Mouse (Mus musculus) heart, postnatal 36 days (tissue): ENCODE results near the gene Fem1a. TPM values are rescaled to one million over a fixed set of nuclear protein-coding genes. Genes with fewer than 3 reads are reported as not detected.
A peak's percentile ranks its signal among the peaks of the same experiment; 100 is the strongest.

Experiments used
- DNase-seq, 2 experiments: peaks; one replicate each; pipeline ENCODE4 v3.0.0; 2021 to 2022
- intact Hi-C: fragments of 180-260 bp; cut with DNase I; formaldehyde crosslinking; loops from one replicate; pipeline ENCODE4 v1.15.1; 2025
- microRNA-seq, 2 experiments: library from miRNA; unstranded; fragments of <30 nt; microRNA quantifications; one replicate each; pipeline ENCODE4 v1.2.0; 2021; ENCODE audit warnings: borderline number of aligned reads in 2 of 2
- total RNA-seq, 2 experiments: library from RNA; stranded (reverse); gene quantifications; 2 replicates each; pipeline ENCODE4 v1.2.3; 2021

The Fem1a gene
- total RNA-seq, 2 experiments from 2014 or later: 106 to 111 TPM

- DNase-seq: no peak
- intact Hi-C loops: no loop called here
These were observed 37.6 kb downstream of the Fem1a start for GRCm38 (mm10) chr17:56294241-56294640.

- DNase-seq: no peak
- intact Hi-C loops: no loop called here
These were observed 39.6 kb downstream of the Fem1a start for GRCm38 (mm10) chr17:56296201-56296600.

DNA sequence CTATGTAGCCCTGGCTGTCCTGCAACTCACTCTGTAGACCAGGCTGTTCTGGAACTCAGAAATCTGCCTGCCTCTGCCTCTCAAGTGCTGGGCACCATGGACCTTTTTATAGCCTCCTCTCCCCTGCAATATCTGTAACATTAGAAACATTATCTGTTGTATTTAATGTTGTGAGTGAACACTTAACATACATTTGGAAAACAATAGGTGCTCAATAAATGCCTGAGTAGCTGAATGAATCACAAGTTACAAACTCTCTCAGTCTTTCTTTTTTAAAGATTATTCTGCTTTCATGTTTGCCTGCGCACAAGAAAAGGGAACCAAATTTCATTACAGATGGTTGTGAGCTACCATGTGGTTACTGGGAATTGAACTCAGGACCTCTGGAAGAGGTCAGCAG lies 41.6 kb downstream of the Fem1a start:
- no peak for DNase-seq
- intact Hi-C loops: no loop called here

- no peak for DNase-seq
- intact Hi-C loops: no loop called here
These were observed 43.6 kb downstream of the Fem1a start, which contains the start of gene Arrdc5 for GRCm38 (mm10) chr17:56300186-56300585. TSS of gene Arrdc5 (minus strand) at chr17:56300286.

DNA sequence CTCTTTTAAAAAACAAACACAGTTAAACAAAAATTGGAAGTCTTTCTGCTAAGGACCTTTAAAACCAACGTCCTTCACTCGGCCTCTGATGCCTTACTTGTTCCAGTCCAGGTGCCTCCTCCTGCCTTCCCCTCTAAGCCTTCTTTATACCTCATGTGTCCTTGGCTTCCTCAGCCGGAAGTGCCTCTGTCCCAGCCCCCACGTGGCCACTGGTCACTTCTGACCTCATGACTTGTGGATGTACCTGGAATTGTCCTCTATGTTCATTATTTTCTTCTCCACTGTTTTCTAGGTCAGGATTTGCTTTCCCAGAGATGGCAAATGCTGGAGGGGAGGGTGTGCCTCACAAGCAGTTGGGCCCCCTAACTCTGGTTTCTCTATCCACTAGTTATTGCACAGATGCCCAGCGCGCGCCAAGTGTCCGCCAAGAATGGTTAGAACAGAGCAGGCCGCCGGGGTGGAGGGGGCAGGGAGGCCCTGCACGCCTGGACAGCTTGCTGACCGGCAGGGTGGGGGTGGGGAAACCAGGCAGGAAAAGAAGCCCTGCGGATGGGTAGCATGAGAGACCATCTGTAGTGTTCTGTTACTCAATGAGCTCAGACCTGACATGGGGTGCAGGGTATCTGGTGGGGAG lies 45.9 kb downstream of the Fem1a start:
- intact Hi-C loops: no loop called here
- peak in 1 of 2 experiments; percentile 26 for DNase-seq

DNA sequence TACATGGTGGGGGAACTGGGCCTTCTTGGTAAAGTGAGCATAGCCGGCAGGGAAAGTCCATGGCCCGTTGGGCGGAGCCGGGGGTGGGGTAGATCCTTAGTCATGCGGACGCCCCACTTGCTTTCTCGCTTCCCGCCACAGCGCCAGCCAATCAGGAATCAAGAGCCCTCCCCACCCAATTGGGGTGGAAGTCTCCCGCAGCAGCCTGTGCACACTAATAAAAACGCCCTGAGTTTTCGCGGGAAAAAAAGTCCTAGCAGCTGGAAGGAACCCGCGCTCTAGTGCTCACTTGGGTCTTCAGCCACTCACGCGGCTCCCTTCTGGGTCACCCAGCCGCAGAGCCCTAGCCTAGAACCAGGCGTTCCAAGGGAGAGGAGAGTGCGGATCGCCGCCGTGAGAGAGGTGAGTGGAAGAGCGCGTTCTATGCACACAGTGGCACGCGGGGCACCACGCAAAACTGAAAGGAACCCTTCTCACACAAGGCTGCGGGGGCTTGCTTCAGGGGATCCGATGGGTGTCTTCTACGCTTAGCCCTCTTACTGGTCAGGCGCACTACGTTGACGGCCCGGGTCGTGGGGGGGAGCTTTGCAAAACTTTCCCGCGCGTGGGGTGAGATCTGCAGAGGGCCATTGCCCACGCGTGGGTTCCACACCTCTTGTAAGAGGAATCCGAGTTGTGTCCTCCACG lies 46.7 kb downstream of the Fem1a start, which contains the start of gene Uhrf1:
Gene Uhrf1, plus strand, starts transcription at position 162 of the 687 bp plus-strand sequence.
- intact Hi-C loops: no loop called here
- peak; percentile 64 to 70 for DNase-seq

- intact Hi-C loops: no loop called here
- DNase-seq: peak; percentile 94 to 95
These were observed 47.4 kb downstream of the Fem1a start for GRCm38 (mm10) chr17:56303847-56304586.

GRCm38 (mm10) chr17:56304718-56305117 lies 48.1 kb downstream of the Fem1a start:
- intact Hi-C loops: no loop called here
- DNase-seq: no peak

- intact Hi-C loops: no loop called here
- DNase-seq: no peak
These were observed 48.5 kb downstream of the Fem1a start for GRCm38 (mm10) chr17:56305156-56305555.

DNA sequence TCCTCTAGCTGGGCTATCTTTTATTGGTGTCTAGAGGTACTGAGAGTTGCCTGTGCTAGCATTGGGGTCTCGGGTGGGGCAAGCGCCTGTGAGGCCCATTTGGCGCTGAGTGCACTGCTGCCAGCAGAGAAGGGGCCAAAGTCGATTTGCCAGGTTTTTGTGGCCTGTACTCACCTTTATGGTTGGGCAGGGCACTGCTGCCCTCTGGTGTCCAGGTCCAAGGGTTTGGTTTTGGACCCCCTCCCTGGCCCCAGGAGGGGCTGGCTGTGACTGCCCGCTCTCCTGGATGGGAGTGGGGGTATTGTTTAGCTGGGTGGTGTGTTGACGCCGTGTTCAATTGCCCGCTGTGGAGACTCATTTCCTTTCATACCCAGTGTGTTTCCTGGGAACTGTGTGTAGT lies 49.2 kb downstream of the Fem1a start:
- intact Hi-C loops: no loop called here
- no peak for DNase-seq

DNA sequence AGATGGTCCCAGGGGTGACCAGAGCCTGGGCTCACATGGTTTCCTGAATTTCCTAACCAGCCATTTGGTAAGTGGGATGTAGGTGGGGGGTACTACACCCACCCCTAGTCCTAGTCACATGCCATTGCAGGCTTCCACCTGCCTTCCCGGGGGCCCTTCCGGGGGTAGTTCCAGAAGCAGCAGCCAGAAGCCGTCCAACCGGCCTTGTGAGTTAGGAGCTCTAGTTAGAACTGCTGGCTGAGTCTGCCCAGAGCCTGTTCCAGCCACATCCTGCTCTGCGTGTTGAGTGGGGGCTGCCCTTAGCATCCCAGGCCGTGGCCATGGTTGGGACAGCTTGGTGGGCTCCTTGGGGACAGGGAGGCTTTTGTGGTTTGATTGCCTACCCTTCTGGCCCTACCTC lies 51.5 kb downstream of the Fem1a start:
- intact Hi-C loops: no loop called here
- no peak for DNase-seq

DNA sequence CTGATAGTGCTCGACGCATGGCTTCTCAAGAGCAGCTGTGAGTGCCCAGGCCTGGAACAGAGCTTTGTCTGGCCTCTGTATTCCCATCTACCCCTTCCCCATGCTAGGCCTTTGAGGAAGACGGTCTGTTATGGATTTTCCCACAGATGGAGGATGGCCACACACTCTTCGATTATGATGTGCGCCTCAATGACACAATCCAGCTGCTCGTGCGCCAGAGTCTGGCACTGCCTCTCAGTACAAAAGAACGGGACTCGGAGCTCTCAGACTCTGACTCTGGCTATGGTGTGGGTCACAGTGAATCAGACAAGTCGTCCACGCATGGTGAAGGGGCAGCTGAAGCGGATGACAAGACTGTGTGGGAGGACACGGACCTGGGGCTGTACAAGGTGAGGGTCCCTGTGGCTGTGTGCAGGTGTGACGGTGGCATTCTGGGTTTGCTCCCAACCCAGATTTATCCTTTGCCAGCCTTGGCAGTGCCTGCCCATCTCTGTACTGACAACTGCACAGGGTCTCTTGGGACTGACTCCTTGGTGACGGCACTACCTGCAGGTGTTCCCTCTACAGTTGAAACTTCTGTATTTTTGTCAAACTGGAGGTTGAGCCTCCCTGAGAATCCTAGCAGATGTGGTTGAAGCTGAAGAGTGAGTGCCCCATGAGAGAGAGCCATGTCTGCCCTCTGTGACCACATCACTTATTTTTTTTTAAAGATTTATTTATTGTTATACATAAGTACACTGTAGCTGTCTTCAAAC lies 52.8 kb downstream of the Fem1a start:
- DNase-seq: no peak
- intact Hi-C loops: no loop called here

Small RNA genes within 50 kb of the gene (microRNA-seq; reads per million reads assigned to microRNA genes)
- gene Mir7b: 10.8 to 12.8 reads per million in 2 experiments

Other genes starting within 250 kb of the Fem1a start
- gene Sh3gl1, start 220.2 kb upstream of the Fem1a start, total RNA-seq: 10 to 100 TPM; 15.4 to 17.3 TPM
- 1 to 10 TPM; 1.3 to 1.5 TPM for gene Chaf1a, start 216.4 kb upstream of the Fem1a start, total RNA-seq
- gene Ubxn6, start 181.8 kb upstream of the Fem1a start, total RNA-seq: 10 to 100 TPM; 57.6 to 61.3 TPM
- gene Hdgfl2, start 177.2 kb upstream of the Fem1a start, total RNA-seq: 10 to 100 TPM; 37.5 to 41.1 TPM
- gene Plin4, start 147.0 kb upstream of the Fem1a start, total RNA-seq: 100 to 1,000 TPM; 157 to 172 TPM
- gene Plin5, start 139.2 kb upstream of the Fem1a start, total RNA-seq: 100 to 1,000 TPM; 171 to 183 TPM
- 10 to 100 TPM; 56.1 to 73.6 TPM for gene Lrg1, start 134.8 kb upstream of the Fem1a start, total RNA-seq
- gene Sema6b, start 116.5 kb upstream of the Fem1a start, total RNA-seq: 10 to 100 TPM in 1 of 2 experiments, 1 to 10 TPM in 1; 7.5 to 10.2 TPM
- 1 to 10 TPM; 1.9 to 2.8 TPM for gene Tnfaip8l1, start 94.3 kb upstream of the Fem1a start, total RNA-seq
- gene Mydgf, start 72.9 kb upstream of the Fem1a start, total RNA-seq: 10 to 100 TPM; 25.2 to 25.5 TPM
- 10 to 100 TPM; 38.4 to 43.0 TPM for gene Dpp9, start 37.9 kb upstream of the Fem1a start, total RNA-seq
- gene Ticam1, start 20.0 kb downstream of the Fem1a start, total RNA-seq: 1 to 10 TPM; 8.7 to 8.8 TPM
- 100 to 1,000 TPM; 183 to 206 TPM for gene Plin3, start 36.1 kb downstream of the Fem1a start, total RNA-seq
- gene Arrdc5, start 43.5 kb downstream of the Fem1a start, total RNA-seq: not detected
- gene Uhrf1, start 46.5 kb downstream of the Fem1a start, total RNA-seq: 1 to 10 TPM; 2.8 to 3.3 TPM
- 10 to 100 TPM; 38.0 to 40.9 TPM for gene Kdm4b, start 69.3 kb downstream of the Fem1a start, total RNA-seq
- 10 to 100 TPM; 45.8 to 47.7 TPM for gene Ptprs, start 219.7 kb downstream of the Fem1a start, total RNA-seq